Comparison of ENCODE assay signal across 8 mouse cellular contexts in the genomic region with DNA sequence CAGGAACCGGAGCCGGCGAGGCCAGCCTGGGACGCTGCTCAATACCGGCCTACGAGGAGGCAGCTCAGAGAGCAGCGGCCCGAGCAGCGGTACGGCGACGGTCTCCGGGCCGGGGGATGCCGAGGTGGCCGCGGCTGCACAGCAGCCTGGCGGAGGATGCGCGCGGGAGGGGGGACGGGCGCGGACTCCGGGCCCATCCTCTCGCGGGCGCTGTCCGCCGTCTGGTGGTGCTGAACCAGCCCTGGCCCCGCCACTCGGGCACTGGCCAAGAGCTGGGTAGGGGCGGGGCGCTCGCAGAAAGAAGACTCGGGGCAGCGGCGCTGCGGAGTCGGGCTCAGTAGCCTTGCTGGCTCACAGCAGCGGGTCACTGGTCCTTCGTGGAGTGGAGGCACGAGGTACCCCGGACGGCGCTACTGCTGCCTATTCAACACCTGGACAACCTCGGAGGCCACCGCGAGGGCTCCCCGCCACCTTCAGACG. TPM values are rescaled to one million over a fixed set of nuclear protein-coding genes. Genes with fewer than 3 reads are reported as not detected.
DNase-seq lines count a peak whose midpoint lies in the region; ATAC-seq and TF ChIP-seq lines count a peak whose summit lies in the region.

No protein-coding gene starts in this region.

- H3K9ac ChIP-seq in embryonic facial prominence, embryonic 11.5 days (replicated peaks; ENCODE audit: low read length) = peak overlapping the region; percentile 47
- no peak overlapping the region for H3K9ac ChIP-seq in heart, adult 2 months (ENCODE audit: low read depth, low read length)
- no peak overlapping the region for H3K9ac ChIP-seq in limb, embryonic 11.5 days (ENCODE audit: low read length)
- H3K9ac ChIP-seq in midbrain, embryonic 13.5 days (replicated peaks) = peak overlapping the region; percentile 86

- no peak for TF ChIP-seq CTCF in heart, adult 2 months (IDR thresholded peaks at IDR 0.05)

- no peaks in the 10 kb centered on the region for H3K79me2 ChIP-seq in heart, adult 2 months (replicated peaks; ENCODE audit: control insufficient read depth, insufficient read depth, low read length)

- 0% methylated on average over 43 of the region's 51 CpGs for WGBS in embryonic facial prominence, embryonic 11.5 days
- WGBS in heart, adult 2 months = under 1% methylated on average over 51 of the region's 51 CpGs
- under 1% methylated on average over 49 of the region's 51 CpGs for WGBS in limb, embryonic 11.5 days
- WGBS in midbrain, embryonic 13.5 days = under 1% methylated on average over 49 of the region's 51 CpGs

- peak overlapping the region; percentile 97 for H3K4me2 ChIP-seq in embryonic facial prominence, embryonic 11.5 days (ENCODE audit: low read depth, low read length)
- H3K4me2 ChIP-seq in limb, embryonic 11.5 days (ENCODE audit: low read depth, severe bottlenecking) = peak overlapping the region; percentile 100
- peak overlapping the region; percentile 82 for H3K4me2 ChIP-seq in midbrain, embryonic 13.5 days (replicated peaks)

- H3K9me3 ChIP-seq in embryonic facial prominence, embryonic 11.5 days (replicated peaks; ENCODE audit: control insufficient read depth, low read length) = no peaks in the 10 kb centered on the region
- H3K9me3 ChIP-seq in limb, embryonic 11.5 days (ENCODE audit: control insufficient read depth, low read length) = no peaks in the 10 kb centered on the region
- no peaks in the 10 kb centered on the region for H3K9me3 ChIP-seq in midbrain, embryonic 13.5 days

- DNase-seq in adrenal gland, postnatal 36 days = peak; percentile 96
- DNase-seq in embryonic facial prominence, embryonic 11.5 days (ENCODE audit: low spot score) = peak; percentile 92
- DNase-seq in heart, adult 2 months = peak; percentile 86 to 92
- peak; percentile 74 for DNase-seq in kidney, adult 11 months
- DNase-seq in limb, embryonic 11.5 days (ENCODE audit: low spot score) = peak; percentile 93
- DNase-seq in spleen, adult 12 weeks (ENCODE audit: low spot score) = peak; percentile 47

- intact Hi-C loops in heart, adult 2 months (cut with DNase I) = no loop called here

- no peak for TF ChIP-seq EP300 in heart, adult 2 months (IDR thresholded peaks at IDR 0.05; ENCODE audit: insufficient read depth, low read depth, low read length)

- H3K4me3 ChIP-seq in embryonic facial prominence, embryonic 11.5 days (ENCODE audit: low read depth, low read length) = peak overlapping the region; percentile 50
- H3K4me3 ChIP-seq in heart, adult 2 months = peak overlapping the region; percentile 46
- peak overlapping the region; percentile 53 for H3K4me3 ChIP-seq in limb, embryonic 11.5 days (ENCODE audit: low read depth, low read length)
- peak overlapping the region; percentile 87 for H3K4me3 ChIP-seq in midbrain, embryonic 13.5 days (replicated peaks)

- TF ChIP-seq POLR2A in heart, adult 2 months (IDR thresholded peaks at IDR 0.05; ENCODE audit: insufficient read depth, low read depth, low read length) = no peak

- H3K36me3 ChIP-seq in embryonic facial prominence, embryonic 11.5 days (replicated peaks; ENCODE audit: control insufficient read depth, insufficient read depth, low read depth, low read length) = no peaks in the 10 kb centered on the region
- H3K36me3 ChIP-seq in heart, adult 2 months (ENCODE audit: control insufficient read depth, insufficient read depth, low read length) = no peaks in the 10 kb centered on the region
- no peaks in the 10 kb centered on the region; the same call in 1 of the 2 replicates for H3K36me3 ChIP-seq in limb, embryonic 11.5 days (ENCODE audit: control insufficient read depth, insufficient read depth, low read length)
- no peaks in the 10 kb centered on the region; the same call in 1 of the 2 replicates for H3K36me3 ChIP-seq in midbrain, embryonic 13.5 days

- H3K27me3 ChIP-seq in embryonic facial prominence, embryonic 11.5 days (ENCODE audit: control insufficient read depth, insufficient read depth, low read length) = peaks cover 39% of the 10 kb centered on the region
- peaks cover 24% of the 10 kb centered on the region for H3K27me3 ChIP-seq in heart, adult 2 months (ENCODE audit: control insufficient read depth, insufficient read depth, low read length)
- peaks cover 63% of the 10 kb centered on the region for H3K27me3 ChIP-seq in limb, embryonic 11.5 days (ENCODE audit: control insufficient read depth, insufficient read depth, low read length)
- H3K27me3 ChIP-seq in midbrain, embryonic 13.5 days = peaks cover 56% of the 10 kb centered on the region

- H3K4me1 ChIP-seq in embryonic facial prominence, embryonic 11.5 days (ENCODE audit: control insufficient read depth, insufficient read depth, low read length) = peaks cover 7% of the 10 kb centered on the region; the same call in 1 of the 2 replicates
- H3K4me1 ChIP-seq in heart, adult 2 months (ENCODE audit: control insufficient read depth, insufficient read depth, low read length) = no peaks in the 10 kb centered on the region
- peaks cover 16% of the 10 kb centered on the region; the same call in 1 of the 2 replicates for H3K4me1 ChIP-seq in limb, embryonic 11.5 days (ENCODE audit: control insufficient read depth, insufficient read depth, low read length)
- peaks cover 61% of the 10 kb centered on the region for H3K4me1 ChIP-seq in midbrain, embryonic 13.5 days (replicated peaks)

- peak; percentile 84 for ATAC-seq in embryonic facial prominence, embryonic 11.5 days (replicated peaks; ENCODE audit: insufficient number of reproducible peaks, low FRiP score, low TSS enrichment, low read depth)
- peak; percentile 82 for ATAC-seq in limb, embryonic 11.5 days (ENCODE audit: insufficient number of reproducible peaks, low FRiP score, low TSS enrichment, low read depth)
- ATAC-seq in midbrain, embryonic 13.5 days = peak; percentile 79
- ATAC-seq in erythroid progenitor cell, adult 5-6 weeks (replicated peaks; ENCODE audit: low FRiP score, poor library complexity, severe bottlenecking) = no peak

- peak overlapping the region; percentile 38; the same call in 1 of the 2 replicates for H3K27ac ChIP-seq in embryonic facial prominence, embryonic 11.5 days (replicated peaks; ENCODE audit: low read depth, low read length)
- no peak overlapping the region for H3K27ac ChIP-seq in heart, adult 2 months
- no peak overlapping the region for H3K27ac ChIP-seq in limb, embryonic 11.5 days (replicated peaks; ENCODE audit: low read depth, low read length)
- H3K27ac ChIP-seq in midbrain, embryonic 13.5 days = peak overlapping the region; percentile 94

RNA-seq across cellular contexts. Expression of a gene that starts 0.3 kb away (rescaled TPM):
- 1 to 10 TPM in 1 of 2 experiments, under 1 TPM in 1; 0.86 to 1.0 TPM for total RNA-seq in adrenal gland, postnatal 36 days (2021)
- 1.2 and 1.4 TPM in 2 replicates for polyA plus RNA-seq in embryonic facial prominence, embryonic 11.5 days (2014; fragmentation: Nextera tagmentation; extraction: Ambion mirVana)
- under 1 TPM; 0.43 to 0.47 TPM for total RNA-seq in heart, adult 2 months (2021)
- 1.3 and 2.0 TPM in 2 replicates for polyA plus RNA-seq in heart, adult 2 months (2012; rRNA removed)
- 0.01 TPM in 1 of 2 replicates, not detected in the other for polyA plus RNA-seq in limb, embryonic 11.5 days (2014; fragmentation: Nextera tagmentation; extraction: Ambion mirVana)
- 16.8 and 17.6 TPM in 2 replicates for polyA plus RNA-seq in midbrain, embryonic 13.5 days (2015; fragmentation: Nextera tagmentation; extraction: Ambion mirVana)
- total RNA-seq in erythroid progenitor cell, adult 5-6 weeks (2015; ENCODE audit: low replicate concordance) = not detected in 2 replicates
- total RNA-seq in erythroid progenitor cell, adult 5-6 weeks (2017; ENCODE audit: low replicate concordance) = not detected in 2 replicates

RNA-seq across cellular contexts. Expression of a gene that starts 41.6 kb away (rescaled TPM):
- total RNA-seq in adrenal gland, postnatal 36 days (2021) = under 1 TPM; 0.20 to 0.23 TPM
- 6.0 and 6.8 TPM in 2 replicates for polyA plus RNA-seq in embryonic facial prominence, embryonic 11.5 days (2014; fragmentation: Nextera tagmentation; extraction: Ambion mirVana)
- total RNA-seq in heart, adult 2 months (2021) = 1 to 10 TPM; 1.6 to 2.1 TPM
- 1.8 and 3.2 TPM in 2 replicates for polyA plus RNA-seq in heart, adult 2 months (2012; rRNA removed)
- polyA plus RNA-seq in limb, embryonic 11.5 days (2014; fragmentation: Nextera tagmentation; extraction: Ambion mirVana) = 3.7 and 4.5 TPM in 2 replicates
- polyA plus RNA-seq in midbrain, embryonic 13.5 days (2015; fragmentation: Nextera tagmentation; extraction: Ambion mirVana) = 0.40 and 0.43 TPM in 2 replicates
- total RNA-seq in erythroid progenitor cell, adult 5-6 weeks (2015; ENCODE audit: low replicate concordance) = not detected in 2 replicates
- not detected in 2 replicates for total RNA-seq in erythroid progenitor cell, adult 5-6 weeks (2017; ENCODE audit: low replicate concordance)

Comparison
In these comparisons a context has a peak if more than half of its experiments do, and no peak if none do; other contexts are left out.
1. H3K27ac ChIP-seq: peak in embryonic facial prominence, embryonic 11.5 days (single experiment) and midbrain, embryonic 13.5 days (single experiment); none in heart, adult 2 months (single experiment) and limb, embryonic 11.5 days (single experiment).
2. H3K9ac ChIP-seq: peak in embryonic facial prominence, embryonic 11.5 days (single experiment) and midbrain, embryonic 13.5 days (single experiment); none in heart, adult 2 months (single experiment) and limb, embryonic 11.5 days (single experiment).
3. Peak in every context shown above with its lines, with median percentiles within 50 percentile points of each other: DNase-seq, H3K4me2 ChIP-seq and H3K4me3 ChIP-seq.